Mouse (Mus musculus) intestine, postnatal 0 days (tissue): ENCODE data around the gene Kank1. TPM values are rescaled to one million over a fixed set of nuclear protein-coding genes. Genes with fewer than 3 reads are reported as not detected.

Experiments used
- ATAC-seq: fragments of 200-750 bp; cut with Nextera tagmentation; 2 replicates; pipeline ENCODE4 v1.8.0; 2017; ENCODE audit warnings: mild to moderate bottlenecking, moderate TSS enrichment, moderate library complexity
- H3K27ac ChIP-seq: fragments of 300-500 bp; sonication (generic); 2 replicates; pipeline ENCODE4 v1.5.1; 2014; ENCODE audit warnings: mild to moderate bottlenecking, low read depth, low read length, moderate library complexity
- H3K27me3 ChIP-seq: fragments of 300-500 bp; sonication (generic); replicated peaks from 2 replicates; pipeline ENCODE4 v1.6.1; 2014; ENCODE audit warnings: low read length, mixed read lengths; ENCODE audit not compliant: control insufficient read depth, insufficient read depth
- H3K36me3 ChIP-seq: fragments of 300-500 bp; sonication (generic); 2 replicates; pipeline ENCODE4 v1.6.1; 2014; ENCODE audit warnings: mild to moderate bottlenecking, moderate library complexity; ENCODE audit not compliant: control insufficient read depth, insufficient read depth
- H3K4me1 ChIP-seq: fragments of 300-500 bp; sonication (generic); replicated peaks from 2 replicates; pipeline ENCODE4 v1.6.1; 2014; ENCODE audit warnings: antibody characterized with exemption, low read length, mixed read lengths; ENCODE audit not compliant: control insufficient read depth, insufficient read depth
- H3K4me2 ChIP-seq: fragments of 300-500 bp; sonication (generic); replicated peaks from 2 replicates; pipeline ENCODE4 v1.6.1; 2014; ENCODE audit warnings: low read depth, mild to moderate bottlenecking, moderate library complexity
- H3K4me3 ChIP-seq: fragments of 300-500 bp; sonication (generic); 2 replicates; pipeline ENCODE4 v1.5.1; 2014; ENCODE audit warnings: low read depth, low read length
- H3K9ac ChIP-seq: fragments of 300-500 bp; sonication (generic); 2 replicates; pipeline ENCODE4 v1.6.1; 2014; ENCODE audit warnings: mild to moderate bottlenecking, low read depth, low read length
- H3K9me3 ChIP-seq: fragments of 300-500 bp; sonication (generic); 2 replicates; pipeline ENCODE4 v1.6.1; 2016; ENCODE audit warnings: mixed run types; ENCODE audit not compliant: control insufficient read depth
- CTCF ChIP-seq: sonication (generic); IDR thresholded peaks from 2 replicates; pipeline ENCODE4 v1.5.1; 2016; ENCODE audit warnings: low read depth, mild to moderate bottlenecking, control low read depth, antibody characterized with exemption, moderate library complexity
- WGBS: fragments of 180-500 bp; shearing (Covaris S2); extraction: QIAGEN DNeasy Blood & Tissue Kit; methylation state at CpG from one replicate; pipeline ENCODE4 v1.1.7; 2014; 5-methylcytosine and 5-hydroxymethylcytosine counted together
- polyA plus RNA-seq: library from polyadenylated mRNA; unstranded; fragments of >200 nt; fragmentation: Nextera tagmentation; extraction: Ambion mirVana; gene quantifications from 2 replicates; pipeline ENCODE4 v1.2.1, GENCODE M21; 2015

Gene Kank1
- polyA plus RNA-seq, 1 experiment from 2014 or later = 6.0 TPM

GRCm38 (mm10) chr19:25283665-25284064 is 46.9 kb downstream of the Kank1 start:
- no peaks in the 10 kb centered on the region for H3K27me3 ChIP-seq
- H3K9me3 ChIP-seq = no peaks in the 10 kb centered on the region
- H3K9ac ChIP-seq = no peak overlapping the region
- no peak for TF ChIP-seq CTCF
- H3K4me2 ChIP-seq = no peak overlapping the region
- H3K4me3 ChIP-seq = no peak overlapping the region
- no peak overlapping the region for H3K27ac ChIP-seq
- 34% methylated on average over 2 of the region's 2 CpGs for WGBS
- ATAC-seq = peak; percentile 83
- no peaks in the 10 kb centered on the region for H3K4me1 ChIP-seq
- no peaks in the 10 kb centered on the region for H3K36me3 ChIP-seq

- Histone ChIP-seq H3K36me3 (no peaks in the 10 kb centered on the region), H3K27ac (no peak overlapping the region), H3K9ac (no peak overlapping the region), H3K4me2 (no peak overlapping the region), H3K4me3 (no peak overlapping the region), H3K4me1 (no peaks in the 10 kb centered on the region), H3K9me3 (no peaks in the 10 kb centered on the region), H3K27me3 (no peaks in the 10 kb centered on the region)
- no peak for TF ChIP-seq CTCF
- WGBS = 54% methylated on average over 5 of the region's 5 CpGs
- ATAC-seq = no peak
Observed at GRCm38 (mm10) chr19:25285756-25286538, 49.2 kb downstream of the Kank1 start.

GRCm38 (mm10) chr19:25290991-25291520 is 54.3 kb downstream of the Kank1 start:
- Histone ChIP-seq H3K4me2 (no peak overlapping the region), H3K27me3 (no peaks in the 10 kb centered on the region), H3K4me3 (no peak overlapping the region), H3K9ac (no peak overlapping the region), H3K36me3 (no peaks in the 10 kb centered on the region), H3K4me1 (no peaks in the 10 kb centered on the region), H3K27ac (no peak overlapping the region), H3K9me3 (no peaks in the 10 kb centered on the region)
- peak; percentile 51; the same call in 1 of the 2 replicates for ATAC-seq
- no peak for TF ChIP-seq CTCF
- 47% methylated on average over 5 of the region's 5 CpGs for WGBS

GRCm38 (mm10) chr19:25295207-25295606 is 58.4 kb downstream of the Kank1 start:
- Histone ChIP-seq H3K9me3 (no peaks in the 10 kb centered on the region), H3K27me3 (no peaks in the 10 kb centered on the region), H3K27ac (no peak overlapping the region), H3K9ac (no peak overlapping the region), H3K4me3 (no peak overlapping the region), H3K4me2 (no peak overlapping the region), H3K36me3 (no peaks in the 10 kb centered on the region), H3K4me1 (0 out of 2 replicates have a peak, but pooled peaks cover 2% of the 10 kb centered on the region)
- no peak for ATAC-seq
- WGBS = 60% methylated on average over 4 of the region's 4 CpGs
- no peak for TF ChIP-seq CTCF

- H3K4me1 ChIP-seq = 0 out of 2 replicates have a peak, but pooled peaks cover 2% of the 10 kb centered on the region
- no peak for ATAC-seq
- H3K4me2 ChIP-seq = no peak overlapping the region; the same call in 1 of the 2 replicates
- no peaks in the 10 kb centered on the region for H3K36me3 ChIP-seq
- H3K9me3 ChIP-seq = no peaks in the 10 kb centered on the region
- no peak overlapping the region for H3K4me3 ChIP-seq
- 38% methylated on average over 5 of the region's 5 CpGs for WGBS
- no peak for TF ChIP-seq CTCF
- no peak overlapping the region for H3K27ac ChIP-seq
- no peaks in the 10 kb centered on the region for H3K27me3 ChIP-seq
- H3K9ac ChIP-seq = no peak overlapping the region
Observed at GRCm38 (mm10) chr19:25297269-25297668, 60.5 kb downstream of the Kank1 start.

GRCm38 (mm10) chr19:25299852-25300670 is 63.3 kb downstream of the Kank1 start:
- Histone ChIP-seq H3K27ac (peak overlapping the region; percentile 30; the same call in 1 of the 2 replicates), H3K4me2 (no peak overlapping the region), H3K9me3 (no peaks in the 10 kb centered on the region), H3K9ac (no peak overlapping the region), H3K27me3 (no peaks in the 10 kb centered on the region), H3K4me3 (no peak overlapping the region), H3K36me3 (no peaks in the 10 kb centered on the region), H3K4me1 (0 out of 2 replicates have a peak, but pooled peaks cover 2% of the 10 kb centered on the region)
- 59% methylated on average over 14 of the region's 14 CpGs for WGBS
- ATAC-seq = peak; percentile 84
- no peak for TF ChIP-seq CTCF
